Mouse (Mus musculus): ENCODE results near the gene Maff. TPM values are rescaled to one million over a fixed set of nuclear protein-coding genes. Genes with fewer than 3 reads are reported as not detected.

The Maff gene
- total RNA-seq, 2 experiments from 2014 or later: 2.8 TPM; not detected in 1

DNA sequence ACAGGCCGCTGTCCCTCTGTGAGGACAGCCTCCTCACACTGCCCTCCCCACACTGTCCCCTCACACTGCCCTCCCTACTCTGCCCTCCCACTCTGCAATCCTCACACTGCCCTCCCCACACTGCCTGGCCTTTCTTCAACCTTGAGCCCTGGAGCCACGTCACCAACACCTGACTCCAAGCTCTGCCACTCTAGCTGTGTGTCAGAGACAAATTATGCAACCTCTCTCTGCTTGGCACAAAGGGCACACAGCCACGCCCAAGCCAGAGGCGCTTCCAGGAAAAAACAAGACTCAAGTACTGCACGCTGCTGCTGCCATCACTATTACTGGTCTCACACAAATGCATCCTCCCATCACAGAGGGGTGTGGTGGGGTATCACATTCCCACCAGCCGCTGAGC, 44.0 kb downstream of the Maff start:
- ATAC-seq (replicated peaks; ENCODE audit: poor library complexity, severe bottlenecking): peak; percentile 45

DNA sequence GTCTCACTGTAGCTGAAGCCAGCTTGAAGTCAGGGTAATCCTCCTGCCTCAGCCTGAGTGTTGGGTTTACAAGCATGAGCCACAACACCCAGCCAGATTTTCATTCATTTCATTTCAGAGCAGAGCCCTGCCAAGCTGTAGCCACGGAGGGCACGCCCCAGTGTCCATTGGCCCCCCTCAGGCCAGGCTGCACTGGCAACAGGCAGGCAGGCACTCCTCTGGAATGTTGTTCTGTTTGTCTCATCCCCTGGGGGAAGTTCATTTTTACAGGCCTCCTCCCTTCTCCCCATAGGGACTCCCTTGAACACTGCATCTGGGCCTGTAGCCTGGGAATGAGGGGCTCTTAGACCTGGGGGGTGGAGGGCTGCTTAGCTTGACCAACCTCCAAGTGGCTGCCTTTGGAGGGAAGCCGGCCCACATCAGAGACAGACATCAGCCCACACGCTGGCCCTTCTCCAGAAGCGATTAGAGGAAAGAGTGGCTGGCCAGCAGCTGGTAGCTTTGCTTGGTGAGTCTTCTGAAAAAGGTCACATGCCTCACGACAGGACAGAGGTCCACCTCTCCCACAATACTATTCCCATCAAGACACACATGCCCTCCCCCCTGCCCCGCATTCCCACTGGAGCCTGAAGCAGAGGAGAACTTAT, 45.1 kb downstream of the Maff start:
- ATAC-seq (replicated peaks; ENCODE audit: poor library complexity, severe bottlenecking): no peak

DNA sequence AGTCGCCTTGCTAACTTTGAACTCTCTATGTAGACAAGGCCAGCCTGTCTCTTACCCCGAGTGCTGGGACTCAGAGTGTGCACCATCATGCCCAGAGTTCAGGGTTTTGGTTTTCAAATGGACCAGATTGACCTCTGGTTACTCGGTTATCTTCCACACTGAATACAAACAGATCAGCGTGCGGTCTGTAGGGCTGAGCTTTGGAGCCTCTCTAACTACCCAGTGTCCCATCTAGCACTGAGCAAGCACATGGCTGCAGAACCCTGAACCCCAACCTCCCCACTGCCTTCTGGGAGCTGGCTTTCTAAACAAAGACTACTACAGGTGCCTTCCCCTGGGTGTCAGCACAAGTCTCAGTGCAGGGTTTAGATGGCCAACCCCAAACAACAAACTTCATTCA, 46.1 kb downstream of the Maff start:
- no peak for ATAC-seq (replicated peaks; ENCODE audit: poor library complexity, severe bottlenecking)

DNA sequence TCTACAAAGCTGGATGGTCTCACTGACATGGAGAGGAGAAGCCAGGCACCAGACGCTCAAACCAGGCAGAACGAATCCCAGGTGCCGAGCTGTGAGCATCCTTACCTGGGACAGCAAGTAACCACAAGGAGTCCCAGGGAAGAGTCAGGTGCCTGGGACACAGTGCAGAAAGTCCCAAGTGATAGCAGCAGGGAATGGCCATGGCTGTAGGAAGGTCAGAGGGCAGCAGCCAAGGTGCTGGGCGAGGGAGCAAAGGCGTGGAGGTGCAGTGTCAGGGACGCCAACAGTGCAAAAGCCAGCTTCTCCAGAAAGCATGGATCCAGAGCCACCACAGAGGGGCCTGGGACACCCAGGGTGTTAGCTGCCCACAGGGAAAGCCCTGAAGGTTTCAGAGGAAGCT, 46.7 kb downstream of the Maff start:
- no peak for ATAC-seq (replicated peaks; ENCODE audit: poor library complexity, severe bottlenecking)

DNA sequence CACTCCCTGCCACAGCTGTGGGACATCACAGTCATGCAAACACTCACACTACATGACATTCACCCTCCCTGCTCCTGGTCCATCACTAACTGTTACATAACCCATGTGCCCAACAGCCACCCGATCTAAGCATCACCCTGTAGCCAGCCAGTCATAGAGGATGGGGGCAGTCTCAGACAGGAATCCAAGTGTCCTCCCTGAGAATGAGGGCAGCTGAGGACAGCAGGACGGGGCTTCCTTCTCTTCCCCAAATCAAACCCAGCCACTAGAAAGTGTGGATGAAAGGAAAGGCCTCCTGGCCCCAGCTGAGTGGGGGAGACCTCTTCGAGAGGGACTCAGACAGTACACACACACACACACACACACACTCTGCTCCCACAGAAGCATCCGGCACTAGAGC, 48.4 kb downstream of the Maff start:
- ATAC-seq (replicated peaks; ENCODE audit: poor library complexity, severe bottlenecking): no peak

DNA sequence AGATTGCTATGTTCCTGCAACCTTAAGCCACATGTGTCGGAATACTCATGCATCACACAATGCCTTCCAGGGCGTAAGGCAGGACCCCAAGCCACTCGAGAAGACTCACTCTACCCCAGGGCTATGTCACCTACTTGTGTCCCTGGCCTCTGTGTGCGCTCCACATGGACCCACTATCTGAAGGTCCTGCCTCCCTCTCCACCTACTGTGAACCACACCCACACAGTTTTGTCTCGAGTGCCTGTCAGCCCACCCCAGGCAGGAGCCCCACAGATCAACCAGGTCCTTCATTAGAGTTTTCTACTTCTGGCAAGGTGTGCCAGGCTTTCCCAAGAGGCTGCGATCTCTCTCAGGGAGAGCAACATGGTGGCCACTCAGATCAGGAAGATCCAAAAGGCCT, 48.9 kb downstream of the Maff start:
- ATAC-seq (replicated peaks; ENCODE audit: poor library complexity, severe bottlenecking): no peak

DNA sequence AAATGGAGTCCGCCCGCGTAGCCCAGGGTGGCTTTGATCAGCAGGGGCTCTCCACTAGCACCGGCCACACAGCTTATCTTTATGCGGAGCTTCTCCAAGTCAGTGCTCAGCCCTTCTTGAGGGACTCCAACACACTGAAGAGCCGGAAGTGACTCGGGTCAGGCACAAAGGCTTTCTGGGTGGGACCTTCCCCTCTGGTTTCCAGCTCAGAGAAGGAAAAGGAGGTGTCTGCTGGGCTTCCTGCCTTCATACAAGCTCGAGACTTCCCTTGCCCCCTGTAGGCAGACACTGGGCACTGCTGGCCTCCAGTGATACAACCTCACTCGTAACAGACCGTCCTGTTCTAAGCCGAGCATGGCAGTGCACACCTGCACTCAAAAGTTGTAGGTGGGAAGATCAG, 50.3 kb downstream of the Maff start:
- ATAC-seq (replicated peaks; ENCODE audit: poor library complexity, severe bottlenecking): peak; percentile 41; the same call in 1 of the 2 replicates

DNA sequence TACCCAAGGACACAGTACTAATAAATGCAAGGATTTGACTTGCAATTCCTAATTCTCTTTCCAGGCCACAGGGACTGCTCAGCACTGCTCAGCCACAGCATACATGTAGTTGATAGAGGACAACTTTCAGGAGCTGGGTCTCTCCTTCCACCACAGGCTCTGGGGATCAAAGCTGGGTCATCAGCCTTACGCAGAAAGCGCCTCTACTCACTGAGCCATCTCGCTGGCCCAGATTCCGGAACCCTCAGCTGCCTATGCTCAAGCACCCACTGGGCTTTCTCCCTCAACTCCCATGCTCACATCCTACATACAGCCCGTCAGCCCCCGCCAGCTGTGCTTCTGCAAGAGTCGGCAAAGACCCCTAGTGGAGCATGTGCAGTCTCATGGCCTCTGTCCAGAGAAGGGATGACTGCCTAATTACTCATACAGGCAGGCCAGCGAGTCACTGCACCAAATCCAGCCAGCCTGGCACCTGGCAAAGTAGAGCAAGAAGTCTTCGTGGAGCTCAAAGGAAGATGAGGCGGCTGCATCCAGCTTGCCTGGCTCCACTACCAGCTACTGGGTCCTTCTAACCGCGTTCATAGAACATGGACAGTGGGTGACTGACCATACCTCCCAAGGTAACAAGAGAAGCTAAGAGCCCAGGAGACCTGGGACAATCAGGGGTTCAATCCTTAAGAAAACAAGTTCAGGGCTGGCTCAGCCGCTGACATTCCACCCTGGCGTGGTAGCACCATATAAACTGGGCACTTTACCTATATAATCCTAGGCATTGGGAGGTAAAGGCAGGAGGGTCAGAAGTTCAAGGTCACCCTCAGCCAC, 53.0 kb downstream of the Maff start:
- no peak for ATAC-seq (replicated peaks; ENCODE audit: poor library complexity, severe bottlenecking)

DNA sequence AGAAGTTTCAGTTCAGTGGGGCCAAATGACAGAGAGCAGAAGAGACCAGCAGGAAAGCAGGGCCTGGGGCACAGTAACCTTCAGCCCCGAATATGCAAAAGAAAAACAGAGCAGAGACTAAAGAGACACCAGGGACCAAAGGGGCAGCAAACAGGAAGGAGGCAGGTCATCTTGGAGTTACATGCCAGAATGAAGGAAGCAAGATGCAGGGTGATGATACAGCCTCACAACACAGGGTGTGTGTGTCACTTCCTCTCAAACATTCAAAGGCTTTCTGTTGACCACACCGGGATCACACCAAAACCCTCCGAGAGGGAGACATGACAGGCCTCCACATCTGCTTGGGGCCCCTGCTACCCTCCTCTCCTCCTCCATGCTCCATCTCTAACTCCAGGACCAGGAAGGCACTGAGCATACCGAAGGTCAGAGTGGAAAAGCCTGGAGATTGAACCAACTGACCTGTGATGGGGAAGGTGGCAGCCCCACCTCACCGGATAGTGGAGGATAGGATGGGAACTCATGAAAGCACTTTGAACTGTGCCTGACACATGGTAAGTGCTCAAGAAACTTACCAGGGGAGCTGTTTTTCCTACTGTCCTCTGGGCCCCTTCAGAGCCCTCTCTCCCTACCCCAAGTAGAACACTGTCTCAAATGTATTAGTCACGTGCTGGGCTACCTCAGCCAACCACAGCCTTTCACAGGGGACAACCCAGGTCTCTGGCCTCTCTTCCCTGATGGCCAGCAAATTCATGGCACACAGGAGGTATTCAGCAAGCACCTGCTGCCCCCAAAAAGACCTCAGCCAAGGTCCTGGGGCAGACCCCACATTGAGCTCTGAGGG, 53.9 kb downstream of the Maff start:
- peak; percentile 48 for ATAC-seq (replicated peaks; ENCODE audit: poor library complexity, severe bottlenecking)

DNA sequence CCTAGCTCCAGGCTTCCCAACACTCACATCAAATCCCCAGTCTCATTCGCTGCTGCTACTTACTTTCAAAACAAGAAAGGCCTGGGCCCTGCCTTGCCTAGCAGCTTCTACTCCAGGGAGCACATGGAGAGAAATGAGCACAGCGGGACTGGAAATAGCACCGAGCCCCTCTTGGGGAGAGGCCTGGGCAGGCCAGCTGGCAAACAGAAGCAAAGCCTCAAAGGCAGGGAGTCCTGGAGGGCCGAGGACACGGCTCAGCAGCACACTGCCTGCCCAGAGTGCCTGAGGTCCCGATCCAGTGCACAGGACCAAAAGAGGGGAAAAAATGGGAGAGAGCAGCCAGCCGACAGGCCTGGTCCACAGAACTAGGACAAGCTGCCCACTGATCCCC, 54.5 kb downstream of the Maff start:
- ATAC-seq (replicated peaks; ENCODE audit: poor library complexity, severe bottlenecking): no peak

DNA sequence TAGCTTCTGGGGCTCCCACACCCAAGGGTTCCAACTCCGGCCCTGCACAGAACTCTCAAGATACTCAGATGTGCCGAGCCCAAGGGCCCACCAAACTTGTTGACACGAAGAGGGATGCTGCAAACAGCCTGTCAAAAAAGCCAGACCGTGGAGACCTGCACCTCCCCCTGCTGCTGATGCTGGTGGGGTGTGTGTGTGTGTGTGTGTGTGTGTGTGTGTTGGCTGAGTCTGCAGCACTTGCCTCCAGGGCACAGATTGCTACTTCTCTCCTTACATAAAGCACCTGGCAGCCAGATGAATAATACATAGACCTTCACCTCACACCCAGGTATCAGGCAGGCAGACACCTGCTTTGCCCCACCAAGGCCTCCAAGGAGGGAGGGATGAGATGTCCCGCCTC, 55.8 kb downstream of the Maff start:
- no peak for ATAC-seq (replicated peaks; ENCODE audit: poor library complexity, severe bottlenecking)

DNA sequence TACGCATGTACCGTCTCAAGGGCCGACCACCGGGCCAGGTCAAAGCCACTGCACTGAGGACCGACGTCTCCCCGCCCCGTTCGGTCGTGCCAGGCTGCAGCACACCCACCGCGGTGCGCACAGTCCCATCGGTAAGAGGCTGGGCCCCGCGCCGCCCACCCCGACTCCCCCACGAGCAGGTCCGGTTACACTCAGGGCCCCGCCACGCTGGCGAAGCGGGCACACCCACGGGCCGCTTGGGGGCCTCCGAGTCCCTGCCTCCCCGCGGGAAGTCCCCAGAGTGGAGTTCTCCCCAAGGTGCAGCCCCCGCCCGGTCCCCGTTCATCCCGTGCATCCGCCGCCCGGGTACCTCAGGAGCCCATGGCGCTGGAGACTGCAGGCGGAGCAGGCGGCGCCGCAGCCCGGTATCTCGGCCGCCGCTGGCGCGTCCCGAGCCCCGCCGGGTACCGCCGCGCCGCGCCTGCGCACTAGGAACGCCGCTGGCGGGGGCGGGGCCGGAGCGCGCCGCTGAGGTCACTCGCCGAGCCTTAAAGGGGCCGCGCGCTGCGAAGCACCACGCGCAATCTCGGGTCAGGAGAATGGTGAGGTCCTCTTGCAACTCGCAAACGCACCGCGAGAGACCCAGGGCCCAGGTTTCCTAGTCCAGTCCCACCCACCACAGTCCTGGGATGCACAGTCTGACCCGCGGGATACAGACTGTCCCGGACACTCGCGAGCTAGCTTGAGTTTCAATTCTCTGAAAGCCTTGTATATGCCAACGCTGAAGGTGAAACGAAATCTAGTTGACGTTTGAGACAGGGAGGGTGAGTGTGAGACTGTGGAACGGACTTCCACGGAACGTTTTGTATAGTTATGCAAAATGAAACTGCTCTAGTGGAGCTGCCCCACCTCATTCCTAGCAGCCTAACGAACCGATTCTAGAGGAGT, 56.7 kb downstream of the Maff start, which contains the start of gene Tmem184b:
TSS of gene Tmem184b (minus strand) at position 734 of the 927 bp plus-strand sequence.
- peak; percentile 49 for ATAC-seq (replicated peaks; ENCODE audit: poor library complexity, severe bottlenecking)

DNA sequence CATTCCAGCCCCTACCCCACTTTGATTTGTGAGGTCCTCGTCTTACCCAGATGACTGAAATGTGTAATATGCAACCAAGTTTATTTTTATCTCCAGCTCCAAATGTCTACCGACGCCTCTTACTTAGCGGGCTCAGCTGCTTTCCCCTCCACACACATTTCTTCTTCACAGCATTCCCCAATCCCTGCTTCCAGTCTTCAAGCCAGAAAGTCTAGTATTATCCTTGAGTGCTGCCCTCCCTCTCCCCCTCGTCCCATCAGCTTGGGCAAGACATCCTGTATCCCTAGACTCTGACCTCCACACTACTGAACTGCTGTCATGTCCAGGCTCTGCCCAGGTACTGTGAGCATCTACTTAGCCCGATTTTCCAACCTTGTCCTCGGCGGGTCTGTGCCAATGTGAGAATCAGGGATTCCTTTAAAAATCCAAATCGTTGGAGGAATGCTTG, 57.4 kb downstream of the Maff start:
- ATAC-seq (replicated peaks; ENCODE audit: poor library complexity, severe bottlenecking): no peak

DNA sequence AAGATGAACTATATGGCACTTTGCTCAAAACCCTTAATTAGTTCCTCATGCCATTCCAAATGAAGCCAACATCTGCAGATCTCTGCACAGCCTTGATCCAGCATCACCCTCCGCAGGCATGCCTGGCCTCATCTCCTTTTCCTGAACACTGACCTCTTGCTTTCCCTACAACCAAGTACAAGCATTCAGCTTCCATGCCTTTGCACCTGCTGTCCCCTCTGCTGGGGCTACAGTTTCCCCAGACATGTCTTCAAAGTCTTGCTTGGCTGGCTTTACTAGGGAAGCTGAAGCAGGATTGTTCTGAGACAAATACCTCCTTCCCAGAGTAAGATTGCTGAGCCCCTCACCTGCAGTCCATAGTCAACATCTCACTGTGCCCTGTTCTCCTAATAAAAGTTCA, 57.9 kb downstream of the Maff start:
- no peak for ATAC-seq (replicated peaks; ENCODE audit: poor library complexity, severe bottlenecking)

DNA sequence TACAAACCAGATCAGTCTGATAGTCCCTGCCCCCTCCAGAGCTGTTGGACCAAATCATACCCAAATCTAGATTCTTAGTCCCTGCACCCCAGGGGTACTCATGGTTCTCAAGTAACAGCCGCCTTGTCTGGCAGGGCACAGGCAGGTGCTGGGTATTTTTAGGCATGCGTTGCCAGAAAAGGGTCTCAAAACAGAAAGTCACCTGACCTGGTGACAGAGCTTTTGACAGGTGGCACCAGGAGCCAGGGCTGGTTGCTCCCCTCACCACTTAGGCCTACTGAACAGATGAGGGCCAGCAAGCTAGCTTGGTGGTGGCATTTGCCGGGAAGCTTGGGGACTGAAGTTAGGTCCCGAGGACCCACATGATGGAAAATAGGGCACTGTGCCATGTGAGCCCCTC, 60.1 kb downstream of the Maff start:
- ATAC-seq (replicated peaks; ENCODE audit: poor library complexity, severe bottlenecking): no peak

Other genes starting within 250 kb of the Maff start
- gene Micall1, start 237.7 kb upstream of the Maff start, total RNA-seq (2014; fragmentation: Nextera tagmentation): 7.6 and 13.5 TPM in 2 replicates
- 4.1 and 7.1 TPM in 2 replicates for gene Micall1, start 237.7 kb upstream of the Maff start, total RNA-seq (2017)
- gene Polr2f, start 205.6 kb upstream of the Maff start, total RNA-seq (2014; fragmentation: Nextera tagmentation): 60.5 and 134 TPM in 2 replicates
- gene Polr2f, start 205.6 kb upstream of the Maff start, total RNA-seq (2017): 91.1 and 113 TPM in 2 replicates
- not detected in 2 replicates for gene 1700088E04Rik, start 205.4 kb upstream of the Maff start, total RNA-seq (2014; fragmentation: Nextera tagmentation)
- not detected in 2 replicates for gene 1700088E04Rik, start 205.4 kb upstream of the Maff start, total RNA-seq (2017)
- gene Sox10, start 181.4 kb upstream of the Maff start, total RNA-seq (2014; fragmentation: Nextera tagmentation): not detected in 2 replicates
- not detected in 2 replicates for gene Sox10, start 181.4 kb upstream of the Maff start, total RNA-seq (2017)
- gene Pick1, start 117.4 kb upstream of the Maff start, total RNA-seq (2014; fragmentation: Nextera tagmentation): 7.8 and 11.3 TPM in 2 replicates
- gene Pick1, start 117.4 kb upstream of the Maff start, total RNA-seq (2017): 5.3 and 8.4 TPM in 2 replicates
- 0.83 TPM in 1 of 2 replicates, not detected in the other for gene Gm49486, start 117.2 kb upstream of the Maff start, total RNA-seq (2014; fragmentation: Nextera tagmentation)
- 0.52 TPM in 1 of 2 replicates, not detected in the other for gene Gm49486, start 117.2 kb upstream of the Maff start, total RNA-seq (2017)
- gene Slc16a8, start 91.9 kb upstream of the Maff start, total RNA-seq (2014; fragmentation: Nextera tagmentation): not detected in 2 replicates
- gene Slc16a8, start 91.9 kb upstream of the Maff start, total RNA-seq (2017): not detected in 2 replicates
- gene Baiap2l2, start 61.1 kb upstream of the Maff start, total RNA-seq (2014; fragmentation: Nextera tagmentation): not detected in 2 replicates
- not detected in 2 replicates for gene Baiap2l2, start 61.1 kb upstream of the Maff start, total RNA-seq (2017)
- gene Pla2g6, start 18.2 kb upstream of the Maff start, total RNA-seq (2014; fragmentation: Nextera tagmentation): 15.3 and 20.4 TPM in 2 replicates
- gene Pla2g6, start 18.2 kb upstream of the Maff start, total RNA-seq (2017): 9.2 and 13.0 TPM in 2 replicates
- gene Tmem184b, start 56.9 kb downstream of the Maff start, total RNA-seq (2014; fragmentation: Nextera tagmentation): 19.7 and 30.2 TPM in 2 replicates
- 2.6 and 6.4 TPM in 2 replicates for gene Tmem184b, start 56.9 kb downstream of the Maff start, total RNA-seq (2017)
- gene Csnk1e, start 108.9 kb downstream of the Maff start, total RNA-seq (2014; fragmentation: Nextera tagmentation): 63.6 and 79.1 TPM in 2 replicates
- 31.3 and 31.6 TPM in 2 replicates for gene Csnk1e, start 108.9 kb downstream of the Maff start, total RNA-seq (2017)
- not detected in 2 replicates for gene Kcnj4, start 158.6 kb downstream of the Maff start, total RNA-seq (2014; fragmentation: Nextera tagmentation)
- gene Kcnj4, start 158.6 kb downstream of the Maff start, total RNA-seq (2017): not detected in 2 replicates
- 0.38 TPM in 1 of 2 replicates, not detected in the other for gene Kdelr3, start 169.8 kb downstream of the Maff start, total RNA-seq (2014; fragmentation: Nextera tagmentation)
- 0.56 TPM in 1 of 2 replicates, not detected in the other for gene Kdelr3, start 169.8 kb downstream of the Maff start, total RNA-seq (2017)
- gene Ddx17, start 200.1 kb downstream of the Maff start, total RNA-seq (2014; fragmentation: Nextera tagmentation): 159 and 203 TPM in 2 replicates
- 124 and 142 TPM in 2 replicates for gene Ddx17, start 200.1 kb downstream of the Maff start, total RNA-seq (2017)